Mouse (Mus musculus) induced T-regulatory cell, adult 2 months (primary cell): Measurements from ENCODE around the gene Slc2a12.

Source experiments
- DNase-seq: peaks from one replicate; pipeline ENCODE4 v3.0.0-alpha.2; 2012; ENCODE audit warnings: low read depth

Slc2a12 gene

GRCm38 (mm10) chr10:22644853-22645491, at the start of gene Slc2a12:
Gene Slc2a12 (plus strand): TSS chr10:22645011.
- DNase-seq: peak; percentile 15

DNA sequence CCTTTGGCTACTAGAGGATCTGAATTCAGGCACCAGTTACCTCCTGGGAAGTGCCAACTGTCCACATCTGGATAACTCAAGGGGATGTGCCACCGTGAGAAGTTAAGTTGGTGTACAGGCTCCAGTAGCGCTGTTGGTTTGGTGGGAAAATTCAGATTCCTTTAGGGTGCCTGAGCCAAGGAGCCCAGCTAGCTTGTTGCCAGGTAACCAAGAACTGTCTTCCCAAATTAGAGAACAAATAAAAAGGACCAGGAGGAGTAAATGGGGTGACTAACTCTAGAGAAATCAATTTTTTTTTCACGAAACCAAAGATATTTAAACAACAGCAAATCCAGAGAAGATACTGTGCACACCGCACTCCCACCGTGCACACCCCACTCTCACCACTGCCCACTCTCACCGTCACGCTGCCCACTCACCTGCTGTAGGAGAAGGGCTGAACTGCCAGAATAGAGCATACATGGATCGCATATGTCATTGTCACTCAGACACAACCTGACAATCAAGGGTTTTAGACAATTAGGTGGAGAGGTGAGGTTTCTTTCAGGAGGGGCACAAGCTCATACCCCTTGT, 45.8 kb upstream of the Slc2a12 start:
- DNase-seq: no peak

DNA sequence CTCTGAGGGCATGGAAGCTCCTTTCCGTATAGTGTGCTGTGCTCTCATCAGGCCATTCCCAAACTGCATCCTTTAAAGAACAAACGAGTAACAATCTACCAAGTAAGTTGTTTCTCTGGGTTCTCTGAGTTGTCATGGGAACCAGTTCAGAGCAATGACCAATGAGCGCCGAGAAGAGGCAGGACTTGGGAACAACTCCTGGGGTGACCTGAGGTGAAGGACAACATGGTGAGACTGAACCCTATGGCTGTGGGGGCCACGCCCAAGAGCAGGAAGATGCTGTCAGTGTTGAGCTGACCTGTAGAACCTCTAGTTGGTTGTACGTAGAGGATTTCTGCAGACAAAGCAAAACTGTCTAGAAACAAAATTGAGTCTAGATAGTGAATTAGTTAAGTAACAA, 43.8 kb upstream of the Slc2a12 start:
- DNase-seq: no peak

DNA sequence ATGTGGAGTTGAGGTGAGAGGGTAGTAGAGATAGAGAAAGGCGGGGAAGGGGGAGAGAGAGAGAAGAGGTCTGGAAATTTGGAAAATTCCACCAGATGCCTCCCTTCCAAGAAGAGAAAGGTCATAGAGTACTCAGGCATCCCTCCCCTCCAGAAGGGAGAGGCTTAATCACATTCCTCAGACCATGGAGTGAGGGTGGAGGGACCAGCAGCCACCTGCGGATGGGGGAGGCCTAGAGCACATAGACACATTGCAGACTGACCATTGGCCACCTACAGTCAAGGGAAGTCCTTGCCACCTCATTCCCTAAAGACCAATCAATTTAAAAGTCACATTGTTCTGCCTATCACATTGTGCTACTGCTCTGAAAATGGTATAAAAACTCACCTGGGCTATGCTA, 40.0 kb upstream of the Slc2a12 start:
- DNase-seq: no peak

DNA sequence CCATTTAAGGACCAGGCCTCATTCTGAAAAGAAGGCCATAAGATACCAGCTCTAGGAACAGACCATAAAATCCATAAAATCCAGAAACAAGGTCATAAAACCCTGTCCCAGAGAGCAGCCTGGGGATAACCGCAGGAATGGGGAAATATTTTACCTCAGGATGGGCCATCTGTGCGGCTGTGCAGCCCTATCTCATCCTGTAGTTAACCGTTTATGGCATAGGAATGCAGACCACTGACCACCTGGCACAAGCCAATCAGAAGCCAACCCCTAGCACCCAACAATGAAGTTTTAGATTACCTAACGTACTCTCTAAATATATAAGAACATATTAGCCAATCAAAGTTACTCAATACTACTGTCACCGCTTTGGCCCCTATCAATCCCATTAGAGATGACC, 36.5 kb upstream of the Slc2a12 start:
- DNase-seq: no peak

GRCm38 (mm10) chr10:22608799-22609357, 35.9 kb upstream of the Slc2a12 start:
- no peak for DNase-seq

DNA sequence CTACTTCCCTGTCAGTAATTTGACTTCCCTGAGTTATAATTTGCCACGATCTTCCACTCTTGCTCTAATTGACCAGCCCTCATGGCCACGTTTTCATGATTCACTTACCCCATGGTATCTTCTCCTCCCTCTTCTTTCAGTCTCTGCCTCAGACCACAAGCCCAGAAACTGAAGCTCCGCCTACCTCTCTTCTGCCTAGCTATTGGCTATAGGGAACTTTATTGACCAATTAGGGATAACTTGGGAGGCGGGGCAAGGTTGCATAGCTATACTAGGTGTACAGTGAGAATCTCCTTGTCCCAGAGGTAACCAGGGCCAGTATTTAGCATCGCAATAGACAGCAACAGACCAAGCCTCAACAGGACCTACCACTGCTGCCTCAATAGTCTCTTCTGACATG, 31.5 kb upstream of the Slc2a12 start:
- DNase-seq: no peak

GRCm38 (mm10) chr10:22614554-22614953, 30.3 kb upstream of the Slc2a12 start:
- DNase-seq: no peak

DNA sequence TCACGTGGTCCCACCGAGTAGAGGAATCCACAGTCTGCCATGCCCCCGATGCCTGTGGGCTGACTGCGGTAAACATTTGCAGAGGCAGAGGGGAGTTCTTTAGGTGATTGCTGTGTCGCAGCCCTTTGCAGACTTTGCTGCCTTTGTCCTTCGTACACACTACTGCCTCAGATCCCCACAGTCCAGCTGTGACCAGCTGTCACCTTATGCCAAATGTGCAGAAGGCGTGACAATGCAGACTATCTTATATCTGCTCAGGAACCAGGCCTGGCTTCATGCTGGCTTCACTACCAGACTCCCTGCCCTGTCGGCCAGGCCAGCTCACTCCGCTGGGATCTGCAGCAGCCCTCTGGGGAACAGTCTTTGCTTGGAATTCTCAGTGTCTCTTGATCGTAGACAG, 29.5 kb upstream of the Slc2a12 start:
- no peak for DNase-seq

DNA sequence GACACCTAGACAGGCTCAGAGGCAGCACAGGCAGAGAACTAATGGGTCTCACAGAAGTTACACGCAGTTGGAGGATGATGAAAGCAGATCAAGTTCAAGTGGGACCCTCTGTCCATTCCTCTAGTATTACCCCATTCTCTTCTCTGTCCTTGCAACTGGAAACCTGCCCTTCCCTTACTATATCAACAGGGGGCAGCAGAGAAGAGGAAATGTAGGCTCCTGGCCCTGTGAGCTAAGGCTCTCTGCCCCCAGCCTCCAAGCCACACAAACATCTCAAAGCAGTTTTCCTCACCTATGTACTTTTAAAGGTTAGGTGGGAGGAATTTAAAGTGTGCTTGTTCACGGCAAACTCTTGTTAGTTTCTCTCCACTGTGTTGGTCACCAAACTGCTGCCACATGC, 26.0 kb upstream of the Slc2a12 start:
- peak; percentile 8 for DNase-seq

GRCm38 (mm10) chr10:22628832-22629231, 16.0 kb upstream of the Slc2a12 start:
- no peak for DNase-seq

DNA sequence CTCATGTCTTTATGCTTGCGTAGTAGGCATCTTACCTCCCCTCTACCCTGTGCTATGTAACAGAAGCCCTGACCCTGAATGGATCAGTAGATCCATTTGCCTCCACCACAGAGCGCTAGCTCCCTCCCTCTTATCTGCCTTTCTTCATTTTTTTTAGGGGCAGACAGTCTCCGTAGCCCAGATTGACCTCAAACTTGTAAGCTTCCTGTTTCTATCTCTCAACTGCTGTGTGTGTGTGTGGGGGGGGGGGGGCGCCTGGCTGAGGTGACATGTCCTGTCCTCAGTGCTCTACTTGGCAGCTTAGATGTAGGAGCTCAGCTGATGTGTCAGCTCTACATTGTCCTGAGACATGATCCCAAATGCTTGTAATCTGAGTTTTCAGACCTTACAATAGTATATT, 13.7 kb upstream of the Slc2a12 start:
- DNase-seq: no peak

DNA sequence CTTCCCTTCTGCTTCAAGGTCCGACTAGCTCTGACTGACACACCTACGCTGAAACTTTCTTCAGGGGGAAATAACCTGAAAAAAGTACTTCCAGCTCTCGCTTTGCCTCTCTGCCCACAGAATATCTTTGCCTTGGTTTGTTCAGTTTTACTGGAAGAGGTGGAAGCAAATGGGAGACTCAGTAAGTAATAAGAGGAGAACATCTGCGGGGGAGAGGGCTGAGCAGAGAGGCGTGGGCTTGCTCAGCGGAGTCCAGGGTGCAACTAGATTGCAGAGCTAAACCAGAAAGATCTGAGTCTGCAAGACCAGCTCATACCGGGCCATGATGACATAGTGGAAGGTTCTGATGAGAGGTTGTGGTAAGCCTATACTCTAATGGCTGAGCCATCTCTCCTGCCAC, 13.3 kb upstream of the Slc2a12 start:
- no peak for DNase-seq

- no peak for DNase-seq
Measured at GRCm38 (mm10) chr10:22631956-22632355, 12.9 kb upstream of the Slc2a12 start.

GRCm38 (mm10) chr10:22633406-22634306, 11.2 kb upstream of the Slc2a12 start:
- no peak for DNase-seq

DNA sequence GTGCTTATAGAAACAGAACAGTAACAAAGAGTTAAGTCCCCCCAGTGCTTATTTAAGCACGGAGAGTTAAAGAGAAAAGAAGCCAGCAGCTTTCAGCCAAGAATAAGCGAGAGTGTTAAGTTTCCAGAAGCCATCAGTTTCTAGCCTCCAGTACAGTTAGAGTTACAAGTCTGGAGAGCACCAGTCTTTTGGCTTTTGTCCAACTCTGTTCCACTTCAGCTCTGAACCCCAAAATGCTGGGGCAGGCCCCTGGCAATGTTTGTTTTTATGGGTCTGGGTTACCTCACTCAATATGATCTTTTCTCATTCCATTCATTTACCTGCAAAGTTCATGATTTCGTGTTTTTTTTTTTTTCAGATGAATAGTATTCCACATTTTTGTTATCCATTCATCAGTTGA, 7.6 kb upstream of the Slc2a12 start:
- no peak for DNase-seq

DNA sequence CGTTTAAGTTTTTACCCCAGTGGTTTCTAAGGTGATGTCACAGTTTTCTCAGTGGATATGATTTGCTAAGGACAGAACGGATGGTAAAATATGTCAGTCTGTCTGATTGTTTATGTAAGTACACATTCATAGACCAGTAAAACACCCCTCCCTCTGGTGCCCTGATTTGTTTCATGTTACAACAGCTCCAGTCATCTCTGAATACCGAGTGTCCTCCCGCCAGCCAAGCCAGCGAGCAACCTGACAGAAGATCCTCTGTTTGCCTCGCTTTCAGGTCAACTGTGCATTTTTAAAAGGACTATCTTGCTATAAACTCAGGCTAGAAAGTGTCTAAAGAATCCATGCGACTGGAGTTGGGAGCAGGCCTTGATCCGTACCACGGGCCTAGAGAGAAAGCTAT, 640 bp upstream of the Slc2a12 start:
- no peak for DNase-seq

DNA sequence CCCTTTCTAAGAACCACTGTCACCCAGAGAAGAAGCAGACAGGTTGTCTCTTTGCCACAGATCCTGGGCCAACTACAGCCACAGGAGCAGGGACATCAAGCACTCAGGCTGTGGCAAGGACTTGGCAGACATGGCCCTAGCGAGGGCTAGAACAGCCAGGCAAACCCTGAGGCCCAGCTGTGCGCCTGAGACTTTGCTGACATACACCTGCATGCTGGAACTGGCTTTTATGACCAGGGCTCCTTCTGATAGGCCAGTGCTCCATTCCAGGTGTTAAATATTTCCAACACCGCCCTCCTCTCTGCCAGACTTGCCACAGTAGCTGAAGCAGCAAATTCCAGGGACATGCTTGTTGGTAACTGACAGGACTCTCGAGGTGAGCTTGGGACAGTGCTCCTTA, 3.9 kb downstream of the Slc2a12 start:
- no peak for DNase-seq

GRCm38 (mm10) chr10:22653820-22654219, 9.0 kb downstream of the Slc2a12 start:
- no peak for DNase-seq

DNA sequence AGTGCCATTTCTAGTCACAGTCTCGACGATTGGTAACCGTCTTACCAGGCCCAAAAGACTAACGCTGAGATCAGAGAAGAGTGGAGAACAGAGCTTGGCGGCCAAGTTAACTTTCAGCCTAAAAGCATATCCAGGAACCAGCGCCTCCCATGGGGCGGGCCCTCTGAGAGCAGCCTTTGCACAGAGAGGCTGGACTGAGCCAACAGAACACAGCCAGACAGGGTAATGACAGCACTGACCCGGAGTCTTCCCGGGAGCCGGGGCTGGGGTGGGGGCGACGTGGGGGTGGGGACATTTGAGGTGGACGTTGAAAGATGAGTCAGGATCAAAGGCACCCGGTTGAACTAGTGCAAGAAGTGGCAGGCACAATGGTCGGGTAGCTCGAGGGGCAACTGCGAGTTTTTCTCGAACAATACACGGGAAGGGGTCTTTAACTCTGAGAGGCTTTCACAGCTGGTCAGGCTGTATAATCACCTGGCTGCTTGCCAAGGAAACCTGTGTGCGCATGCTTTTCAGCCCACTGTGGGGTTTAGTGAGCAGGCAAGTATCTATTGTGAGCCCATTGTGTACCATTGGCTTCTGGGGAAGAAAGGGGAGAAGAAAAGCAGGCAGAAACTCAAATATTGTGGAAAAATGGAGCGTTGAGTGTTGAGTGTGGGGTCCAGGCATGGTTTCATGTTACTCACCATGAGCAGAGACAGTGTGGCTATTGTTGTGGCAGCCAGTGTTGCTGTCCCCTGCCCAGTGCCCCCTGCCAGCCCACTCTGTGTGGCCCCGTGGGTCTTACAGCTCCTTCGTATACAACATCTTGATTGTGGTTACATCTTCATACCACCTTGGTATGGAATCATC, 13.9 kb downstream of the Slc2a12 start:
- no peak for DNase-seq

DNA sequence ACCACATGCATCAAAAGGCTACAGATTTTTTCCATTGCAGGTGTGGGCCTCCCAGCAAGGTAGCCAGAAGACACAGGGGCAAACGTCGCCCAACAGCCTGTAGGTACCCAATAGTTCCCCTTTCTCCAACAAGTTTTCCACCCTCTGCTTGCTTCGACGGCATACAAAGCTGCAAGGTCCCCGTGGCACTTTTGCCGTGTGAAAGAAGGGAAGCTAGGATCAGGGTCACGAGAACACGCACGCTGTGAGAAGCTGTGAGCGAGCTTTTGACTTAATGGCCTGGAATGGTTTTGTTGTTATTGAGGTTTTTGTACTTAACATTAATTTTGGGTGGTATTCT, 14.5 kb downstream of the Slc2a12 start:
- no peak for DNase-seq
